Mouse (Mus musculus) kidney, embryonic 14.5 days (tissue): ENCODE data around the gene Lgals8. TPM values are rescaled to one million over a fixed set of nuclear protein-coding genes. Genes with fewer than 3 reads are reported as not detected.

Experiments
- ATAC-seq: fragments of 200-750 bp; cut with Nextera tagmentation; 2 replicates; pipeline ENCODE4 v1.8.0; 2017; ENCODE audit warnings: moderate number of reproducible peaks, mild to moderate bottlenecking, moderate TSS enrichment, moderate library complexity; ENCODE audit not compliant: low FRiP score, low TSS enrichment
- H3K27ac ChIP-seq: fragments of 300-500 bp; sonication (generic); 2 replicates; pipeline ENCODE4 v1.5.1; 2014; ENCODE audit warnings: low read depth, mild to moderate bottlenecking, low read length, moderate library complexity, mixed read lengths
- H3K27me3 ChIP-seq: fragments of 300-500 bp; sonication (generic); 2 replicates; pipeline ENCODE4 v1.6.1; 2014; ENCODE audit warnings: mild to moderate bottlenecking, low read length; ENCODE audit not compliant: control insufficient read depth, insufficient read depth
- H3K36me3 ChIP-seq: fragments of 300-500 bp; sonication (generic); 2 replicates; pipeline ENCODE4 v1.6.1; 2014; ENCODE audit warnings: low read length, mixed read lengths; ENCODE audit not compliant: control insufficient read depth, insufficient read depth
- H3K4me1 ChIP-seq: fragments of 300-500 bp; sonication (generic); 2 replicates; pipeline ENCODE4 v1.6.1; 2014; ENCODE audit warnings: low read length, mixed read lengths; ENCODE audit not compliant: control insufficient read depth, insufficient read depth
- H3K4me2 ChIP-seq: fragments of 300-500 bp; sonication (generic); replicated peaks from 2 replicates; pipeline ENCODE4 v1.6.1; 2014; ENCODE audit warnings: low read depth, mild to moderate bottlenecking, low read length
- H3K4me3 ChIP-seq: fragments of 300-500 bp; sonication (generic); 2 replicates; pipeline ENCODE4 v1.5.1; 2014; ENCODE audit warnings: mild to moderate bottlenecking, low read length
- H3K9ac ChIP-seq: fragments of 300-500 bp; sonication (generic); 2 replicates; pipeline ENCODE4 v1.6.1; 2014; ENCODE audit warnings: low read depth, mild to moderate bottlenecking, low read length, moderate library complexity
- H3K9me3 ChIP-seq: fragments of 300-500 bp; sonication (generic); 2 replicates; pipeline ENCODE4 v1.6.1; 2016; ENCODE audit warnings: low read length; ENCODE audit not compliant: control insufficient read depth
- WGBS: fragments of 180-500 bp; shearing (Covaris S2); extraction: QIAGEN DNeasy Blood & Tissue Kit; methylation state at CpG from one replicate; pipeline ENCODE4 v1.1.7; 2014; 5-methylcytosine and 5-hydroxymethylcytosine counted together
- polyA plus RNA-seq: library from polyadenylated mRNA; unstranded; fragments of >200 nt; fragmentation: Nextera tagmentation; extraction: Ambion mirVana; gene quantifications from 2 replicates; pipeline ENCODE4 v1.2.1, GENCODE M21; 2014

The Lgals8 gene
- polyA plus RNA-seq, 1 experiment from 2014 or later = 19.2 TPM

DNA sequence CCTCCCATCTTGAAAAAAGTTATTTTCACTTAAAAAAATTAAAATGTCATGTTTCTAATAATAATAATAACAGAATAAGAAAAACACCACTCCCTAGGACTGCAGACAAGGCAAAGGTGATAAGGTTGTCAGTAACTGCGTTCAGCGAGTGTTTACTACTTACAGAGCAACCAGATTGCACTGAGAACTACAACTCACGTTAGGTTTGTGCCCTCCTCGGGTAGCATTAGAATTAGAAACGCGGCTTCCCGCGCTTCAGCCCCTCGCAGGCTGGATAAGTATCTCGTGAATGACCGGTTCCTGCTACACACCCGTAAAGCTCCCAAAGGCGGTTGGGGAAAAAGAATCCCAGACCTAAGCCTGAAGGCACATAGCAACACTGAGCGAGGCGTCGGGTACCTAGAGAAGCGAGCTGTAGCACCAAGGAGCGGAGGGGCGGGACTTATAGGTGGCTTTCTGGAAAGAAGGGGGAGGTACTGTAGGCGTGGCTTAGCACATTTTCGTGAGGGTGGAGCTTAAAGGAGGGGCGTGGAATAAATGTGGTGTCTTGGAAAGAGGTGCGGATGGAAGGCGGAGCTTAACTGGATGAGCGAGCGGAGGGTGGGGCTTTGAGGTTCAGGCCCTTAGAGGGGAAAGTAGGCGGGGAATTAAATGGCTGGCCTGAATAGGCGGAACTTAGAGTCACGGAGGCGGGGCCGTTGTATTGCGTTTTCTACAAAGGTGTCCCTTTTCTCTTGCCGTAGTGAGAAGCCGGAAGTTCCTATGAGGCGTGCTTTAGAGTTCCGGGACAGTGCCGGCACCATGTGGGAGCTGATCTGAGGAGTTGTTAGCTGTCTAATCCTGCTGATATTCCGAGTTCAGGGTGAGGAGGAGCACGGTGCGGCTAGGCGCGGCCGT is 69.9 kb downstream of the Lgals8 start, which contains the start of gene Heatr1:
Heatr1 (plus strand) TSS at position 419 of the 897 bp plus-strand sequence.
- Histone ChIP-seq H3K27me3 (no peaks in the 10 kb centered on the region), H3K9ac (peak within 1 kb of the TSS; percentile 62), H3K4me2 (peak within 1 kb of the TSS; percentile 91), H3K4me1 (peaks cover 7% of the 10 kb centered on the region), H3K9me3 (no peaks in the 10 kb centered on the region), H3K4me3 (peak within 1 kb of the TSS; percentile 91), H3K36me3 (peaks cover 18% of the 10 kb centered on the region; the same call in 1 of the 2 replicates), H3K27ac (no peak within 1 kb of the TSS)
- peak; percentile 98 for ATAC-seq
- under 1% methylated on average over 43 of the region's 43 CpGs for WGBS

Other genes with a start within 250 kb of the Lgals8 start
- 7.2 and 19.7 TPM in 2 replicates for gene Mtr, start 206.8 kb downstream of the Lgals8 start, polyA plus RNA-seq
- gene Actn2, start 124.2 kb downstream of the Lgals8 start, polyA plus RNA-seq = 0.64 and 1.7 TPM in 2 replicates
- gene Heatr1, start 69.9 kb downstream of the Lgals8 start, polyA plus RNA-seq = 23.6 and 37.2 TPM in 2 replicates
- 1.7 and 2.4 TPM in 2 replicates for gene Edaradd, start 55.5 kb upstream of the Lgals8 start, polyA plus RNA-seq
- gene Ero1lb, start 100.9 kb upstream of the Lgals8 start, polyA plus RNA-seq = 5.6 and 8.5 TPM in 2 replicates